Mouse (Mus musculus) myocyte (in vitro differentiated cells): ENCODE data around the gene Stoml1.

Source experiments
- CEBPB ChIP-seq: IDR thresholded peaks from 2 replicates; pipeline ENCODE4 v1.6.1; 2011; ENCODE audit warnings: mild to moderate bottlenecking, moderate library complexity; ENCODE audit not compliant: poor library complexity, insufficient read depth, severe bottlenecking
- E2F4 ChIP-seq: IDR thresholded peaks from one replicate; pipeline ENCODE4 v1.6.1; 2011; ENCODE audit warnings: mild to moderate bottlenecking, control low read depth, moderate library complexity; ENCODE audit not compliant: insufficient read depth
- MAX ChIP-seq: IDR thresholded peaks from one replicate; pipeline ENCODE4 v1.6.1; 2011; ENCODE audit warnings: low read depth, mild to moderate bottlenecking, control low read depth
- MYOD1 ChIP-seq, 3 experiments: IDR thresholded peaks; one replicate each; pipeline ENCODE4 v1.6.1; 2011; ENCODE audit warnings: control low read depth in 2 of 3, low read depth in 2 of 3, mild to moderate bottlenecking in 2 of 3, moderate library complexity in 1 of 3; ENCODE audit not compliant: insufficient read length in 2 of 3, control insufficient read depth in 1 of 3
- MYOG ChIP-seq, 3 experiments: IDR thresholded peaks; one replicate each; pipeline ENCODE4 v1.6.1; 2011; ENCODE audit warnings: control low read depth in 2 of 3, low read depth in 2 of 3, mild to moderate bottlenecking in 2 of 3; ENCODE audit not compliant: insufficient read length in 2 of 3, control insufficient read depth in 1 of 3, insufficient read depth in 1 of 3
- POLR2A ChIP-seq: IDR thresholded peaks from one replicate; pipeline ENCODE4 v1.6.1; 2011; ENCODE audit warnings: low read depth, mild to moderate bottlenecking, control low read depth, moderate library complexity; ENCODE audit not compliant: insufficient read length
- POLR2AphosphoS2 ChIP-seq: IDR thresholded peaks from one replicate; pipeline ENCODE4 v1.6.1; 2011; ENCODE audit warnings: low read depth, control low read depth; ENCODE audit not compliant: insufficient read length
- REST ChIP-seq: IDR thresholded peaks from one replicate; pipeline ENCODE4 v1.6.1; 2011; ENCODE audit warnings: mild to moderate bottlenecking, control low read depth, moderate library complexity; ENCODE audit not compliant: insufficient read depth, insufficient read length
- SRF ChIP-seq: IDR thresholded peaks from one replicate; pipeline ENCODE4 v1.6.1; 2011; ENCODE audit warnings: low read depth; ENCODE audit not compliant: control insufficient read depth, insufficient read length
- TCF12 ChIP-seq: IDR thresholded peaks from one replicate; pipeline ENCODE4 v1.6.1; 2011; ENCODE audit warnings: mild to moderate bottlenecking, control low read depth; ENCODE audit not compliant: poor library complexity, insufficient read depth, severe bottlenecking
- TCF3 ChIP-seq: IDR thresholded peaks from one replicate; pipeline ENCODE4 v1.6.1; 2011; ENCODE audit warnings: low read depth, control low read depth; ENCODE audit not compliant: insufficient read length
- USF1 ChIP-seq: IDR thresholded peaks from one replicate; pipeline ENCODE4 v1.6.1; 2011; ENCODE audit warnings: low read depth, mild to moderate bottlenecking, control low read depth, moderate library complexity

- TF ChIP-seq POLR2A (no peak), TCF12 (no peak), MYOD1 (IDR thresholded peaks at IDR 0.05; ENCODE audit: control insufficient read depth in 1 of 3, insufficient read length in 2 of 3, low read depth in 2 of 3) (no peak), POLR2AphosphoS2 (no peak), MAX (no peak), MYOG (IDR thresholded peaks at IDR 0.05; ENCODE audit: control insufficient read depth in 1 of 3, insufficient read depth in 1 of 3, insufficient read length in 2 of 3, low read depth in 2 of 3) (no peak), USF1 (no peak), E2F4 (no peak), CEBPB (peak; percentile 54; the same call in 1 of the 2 replicates), SRF (no peak), REST (no peak), TCF3 (no peak)
Measured at GRCm38 (mm10) chr9:58275797-58276196, 22.8 kb downstream of the Stoml1 start.
